Mouse (Mus musculus): ENCODE data around the gene Col13a1. TPM values are rescaled to one million over a fixed set of nuclear protein-coding genes. Genes with fewer than 3 reads are reported as not detected.

Col13a1 gene
- total RNA-seq, 2 experiments from 2014 or later, result 1.4 to 1.5 TPM

- no peak for TF ChIP-seq CTCF (IDR thresholded peaks at IDR 0.05)
- H3K27ac ChIP-seq, result no peak overlapping the region
- intact Hi-C loops (cut with DNase I), result no loop called here
- DNase-seq (ENCODE audit: extremely low spot score in 1 of 2, low spot score in 2 of 2), result no peak
- no peak overlapping the region for H3K4me3 ChIP-seq
Observed at GRCm38 (mm10) chr10:61837286-61837685, 141.6 kb downstream of the Col13a1 start.

- intact Hi-C loops (cut with DNase I), result no loop called here
- TF ChIP-seq CTCF (IDR thresholded peaks at IDR 0.05), result no peak
- Histone ChIP-seq H3K27ac (no peak overlapping the region), H3K4me3 (no peak overlapping the region)
- DNase-seq (ENCODE audit: extremely low spot score in 1 of 2, low spot score in 2 of 2), result no peak
Observed at GRCm38 (mm10) chr10:61834288-61834687, 144.6 kb downstream of the Col13a1 start.

- Histone ChIP-seq H3K4me3 (no peak overlapping the region), H3K27ac (no peak overlapping the region)
- TF ChIP-seq CTCF (IDR thresholded peaks at IDR 0.05), result no peak
- intact Hi-C loops (cut with DNase I), result no loop called here
- no peak for DNase-seq (ENCODE audit: extremely low spot score in 1 of 2, low spot score in 2 of 2)
Observed at GRCm38 (mm10) chr10:61832713-61833112, 146.2 kb downstream of the Col13a1 start.

- no peak for TF ChIP-seq CTCF (IDR thresholded peaks at IDR 0.05)
- no peak overlapping the region for H3K27ac ChIP-seq
- no peak overlapping the region for H3K4me3 ChIP-seq
- intact Hi-C loops (cut with DNase I), result no loop called here
- DNase-seq (ENCODE audit: extremely low spot score in 1 of 2, low spot score in 2 of 2), result no peak
Observed at GRCm38 (mm10) chr10:61831741-61832140, 147.2 kb downstream of the Col13a1 start.

- intact Hi-C loops (cut with DNase I), result no loop called here
- Histone ChIP-seq H3K27ac (no peak overlapping the region), H3K4me3 (no peak overlapping the region)
- TF ChIP-seq CTCF (IDR thresholded peaks at IDR 0.05), result no peak
- no peak for DNase-seq (ENCODE audit: extremely low spot score in 1 of 2, low spot score in 2 of 2)
Observed at GRCm38 (mm10) chr10:61831251-61831650, 147.7 kb downstream of the Col13a1 start.

- no peak overlapping the region for H3K4me3 ChIP-seq
- TF ChIP-seq CTCF (IDR thresholded peaks at IDR 0.05), result no peak
- intact Hi-C loops (cut with DNase I), result no loop called here
- H3K27ac ChIP-seq, result no peak overlapping the region
- no peak for DNase-seq (ENCODE audit: extremely low spot score in 1 of 2, low spot score in 2 of 2)
Observed at GRCm38 (mm10) chr10:61830817-61831216, 148.1 kb downstream of the Col13a1 start.

- DNase-seq (ENCODE audit: extremely low spot score in 1 of 2, low spot score in 2 of 2), result no peak
- no peak for TF ChIP-seq CTCF (IDR thresholded peaks at IDR 0.05)
- intact Hi-C loops (cut with DNase I), result no loop called here
- H3K27ac ChIP-seq, result no peak overlapping the region
- no peak overlapping the region for H3K4me3 ChIP-seq
Observed at GRCm38 (mm10) chr10:61829046-61829445, 149.9 kb downstream of the Col13a1 start.

- TF ChIP-seq CTCF (IDR thresholded peaks at IDR 0.05), result no peak
- intact Hi-C loops (cut with DNase I), result no loop called here
- no peak overlapping the region for H3K27ac ChIP-seq
- H3K4me3 ChIP-seq, result no peak overlapping the region
- no peak for DNase-seq (ENCODE audit: extremely low spot score in 1 of 2, low spot score in 2 of 2)
Observed at GRCm38 (mm10) chr10:61827950-61828936, 150.7 kb downstream of the Col13a1 start.

- no peak; the same call in 1 of the 2 replicates for TF ChIP-seq CTCF (IDR thresholded peaks at IDR 0.05)
Observed at GRCm38 (mm10) chr10:61826753-61827435, 152.0 kb downstream of the Col13a1 start.

GRCm38 (mm10) chr10:61825979-61826752, 152.7 kb downstream of the Col13a1 start:
- Histone ChIP-seq H3K27ac (no peak overlapping the region), H3K4me3 (no peak overlapping the region)
- intact Hi-C loops (cut with DNase I), result no loop called here
- no peak for DNase-seq (ENCODE audit: extremely low spot score in 1 of 2, low spot score in 2 of 2)
- TF ChIP-seq CTCF (IDR thresholded peaks at IDR 0.05), result no peak

More at GRCm38 (mm10) chr10:61826753-61827435, 152.0 kb downstream of the Col13a1 start:
- no peak for DNase-seq (ENCODE audit: extremely low spot score in 1 of 2, low spot score in 2 of 2)
- H3K27ac ChIP-seq, result no peak overlapping the region
- intact Hi-C loops (cut with DNase I), result no loop called here
- no peak overlapping the region for H3K4me3 ChIP-seq

- H3K27ac ChIP-seq, result no peak overlapping the region
- no peak for DNase-seq (ENCODE audit: extremely low spot score in 1 of 2, low spot score in 2 of 2)
- intact Hi-C loops (cut with DNase I), result no loop called here
- no peak overlapping the region for H3K4me3 ChIP-seq
- TF ChIP-seq CTCF (IDR thresholded peaks at IDR 0.05), result no peak
Observed at GRCm38 (mm10) chr10:61825536-61825935, 153.4 kb downstream of the Col13a1 start.

All from left cerebral cortex, adult 2 months (tissue).